Mouse (Mus musculus): ENCODE data around the gene Rhobtb3. TPM values are rescaled to one million over a fixed set of nuclear protein-coding genes. Genes with fewer than 3 reads are reported as not detected.
"Not testable (repeated sequence)": the region's sequence is repeated elsewhere in the genome, so short reads cannot be mapped to it uniquely, and the experiment has no call there.

Gene Rhobtb3
- polyA plus RNA-seq, 1 experiment from 2014 or later, result 32.5 TPM

DNA sequence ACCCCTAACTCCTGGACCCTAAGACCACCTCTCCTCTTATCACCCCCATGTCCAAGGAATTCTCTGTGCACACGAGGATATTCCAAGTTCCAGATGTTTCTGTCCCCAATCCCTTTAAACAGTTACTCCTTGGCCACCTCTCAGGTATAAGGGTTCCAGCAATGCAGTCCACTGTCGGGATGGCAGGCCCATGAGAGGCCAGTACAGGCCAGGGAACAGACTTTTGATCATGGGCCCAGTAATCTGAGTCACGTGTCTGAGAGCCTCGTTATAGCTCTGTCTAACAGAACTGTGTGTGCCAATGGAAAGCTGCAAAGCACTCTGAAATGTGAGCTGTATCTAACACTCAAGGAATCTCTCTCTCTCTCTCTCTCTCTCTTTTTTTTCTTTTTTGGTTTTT lies 29.6 kb downstream of the Rhobtb3 start:
- no peaks in the 10 kb centered on the region for H3K27me3 ChIP-seq
- no peak overlapping the region for H3K4me3 ChIP-seq
- no peaks in the 10 kb centered on the region for H3K4me1 ChIP-seq
- H3K9me3 ChIP-seq, result no peaks in the 10 kb centered on the region
- H3K9ac ChIP-seq, result no peak overlapping the region
- no peak for ATAC-seq (ENCODE audit: borderline replicate concordance, extremely low read depth, low FRiP score, low TSS enrichment)
- no peak overlapping the region for H3K27ac ChIP-seq
- H3K4me2 ChIP-seq, result no peak overlapping the region
- peaks cover 32% of the 10 kb centered on the region for H3K36me3 ChIP-seq
- 58% methylated on average over 4 of the region's 4 CpGs for WGBS

DNA sequence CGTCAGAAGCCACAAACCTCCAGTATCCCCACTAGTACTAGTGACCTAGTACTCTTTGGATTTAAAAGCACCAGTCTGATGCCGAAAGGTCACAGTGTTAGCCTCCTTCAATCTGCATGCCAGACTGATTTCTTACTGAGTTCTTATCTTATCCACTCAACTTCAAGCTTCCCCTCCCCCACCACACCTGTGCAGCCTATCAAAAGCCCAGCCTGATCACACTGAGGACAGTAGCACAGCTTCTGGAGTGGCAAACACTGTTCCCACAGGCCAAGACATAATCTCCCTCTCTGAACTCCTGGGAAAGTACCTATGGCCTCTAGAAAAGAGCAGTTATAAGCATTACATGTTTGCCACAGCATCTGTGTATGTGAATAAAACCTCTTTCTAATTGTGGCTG lies 35.5 kb downstream of the Rhobtb3 start:
- Histone ChIP-seq H3K27me3 (no peaks in the 10 kb centered on the region), H3K9ac (no peak overlapping the region), H3K4me2 (no peak overlapping the region), H3K27ac (no peak overlapping the region), H3K4me1 (no peaks in the 10 kb centered on the region), H3K4me3 (no peak overlapping the region), H3K36me3 (0 out of 2 replicates have a peak, but pooled peaks cover 11% of the 10 kb centered on the region), H3K9me3 (no peaks in the 10 kb centered on the region)
- ATAC-seq (ENCODE audit: borderline replicate concordance, extremely low read depth, low FRiP score, low TSS enrichment), result no peak
- WGBS, result 52% methylated on average over 2 of the region's 2 CpGs

DNA sequence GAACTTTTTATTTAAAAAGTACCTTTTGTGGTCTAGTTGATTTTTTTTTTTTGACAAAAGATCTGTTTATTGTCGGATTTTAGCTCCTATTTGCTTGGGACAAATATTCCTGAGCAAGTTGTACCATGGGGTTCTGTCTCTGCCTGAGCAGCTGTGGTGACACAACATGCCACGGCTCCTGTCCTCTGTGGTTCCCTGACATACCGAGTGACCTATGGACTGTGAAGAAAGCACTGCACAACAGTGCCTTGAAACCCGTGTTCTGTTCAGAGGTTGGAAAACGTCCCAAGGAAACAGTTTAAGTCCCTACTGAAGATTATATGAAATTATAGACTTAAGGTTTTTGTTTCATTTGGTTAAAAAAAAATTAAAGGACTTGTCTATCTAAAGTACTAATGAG lies 36.6 kb downstream of the Rhobtb3 start:
- no peak overlapping the region for H3K4me3 ChIP-seq
- no peaks in the 10 kb centered on the region for H3K9me3 ChIP-seq
- H3K4me1 ChIP-seq, result no peaks in the 10 kb centered on the region
- no peak overlapping the region for H3K9ac ChIP-seq
- ATAC-seq (ENCODE audit: borderline replicate concordance, extremely low read depth, low FRiP score, low TSS enrichment), result no peak
- 57% methylated on average over 5 of the region's 5 CpGs for WGBS
- H3K27me3 ChIP-seq, result no peaks in the 10 kb centered on the region
- no peak overlapping the region for H3K4me2 ChIP-seq
- 0 out of 2 replicates have a peak, but pooled peaks cover 18% of the 10 kb centered on the region for H3K36me3 ChIP-seq
- H3K27ac ChIP-seq, result no peak overlapping the region

DNA sequence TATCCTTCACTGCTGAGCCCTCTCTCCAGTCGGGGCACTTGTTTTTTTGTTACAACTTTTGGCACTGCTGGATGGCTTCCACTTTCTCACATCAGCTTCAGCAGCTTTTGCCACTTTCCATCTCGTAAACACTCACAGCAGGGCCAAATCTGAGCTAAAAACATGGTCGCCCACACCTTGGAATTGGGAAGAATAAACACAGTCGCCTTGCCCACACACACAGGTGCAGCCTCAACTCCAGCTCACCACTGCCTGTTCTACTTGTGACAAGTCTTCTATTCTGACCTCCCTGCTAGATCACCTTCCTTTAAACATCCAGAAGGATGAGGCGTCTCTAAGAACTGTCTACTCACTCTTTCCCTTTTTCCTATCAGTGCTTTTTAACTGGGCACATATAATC lies 39.1 kb downstream of the Rhobtb3 start:
- WGBS, result 71% methylated on average over 5 of the region's 5 CpGs
- no peak for ATAC-seq (ENCODE audit: borderline replicate concordance, extremely low read depth, low FRiP score, low TSS enrichment)
- Histone ChIP-seq H3K27ac (no peak overlapping the region), H3K9ac (no peak overlapping the region), H3K36me3 (peaks cover 20% of the 10 kb centered on the region; the same call in 1 of the 2 replicates), H3K9me3 (no peaks in the 10 kb centered on the region), H3K4me1 (no peaks in the 10 kb centered on the region), H3K4me3 (no peak overlapping the region), H3K27me3 (no peaks in the 10 kb centered on the region), H3K4me2 (no peak overlapping the region)

DNA sequence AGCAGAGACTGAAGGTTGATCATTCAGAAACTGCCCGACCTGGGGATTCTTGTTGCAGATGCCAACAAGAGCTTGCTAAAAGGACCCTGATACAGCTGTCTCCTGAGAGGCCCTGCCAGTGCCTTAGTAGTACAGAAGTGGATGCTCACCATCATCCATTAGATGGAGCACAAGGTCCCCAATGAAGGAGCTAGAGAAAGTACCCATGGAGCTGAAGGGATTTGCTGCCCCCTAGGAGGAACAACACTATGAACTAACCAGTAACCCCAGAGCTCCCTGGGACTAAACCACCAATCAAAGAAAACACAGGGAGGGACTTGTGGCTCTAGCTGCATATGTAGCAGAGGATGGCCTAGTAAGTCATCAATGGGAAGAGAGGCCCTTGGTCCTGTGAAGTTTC lies 42.8 kb downstream of the Rhobtb3 start:
- H3K36me3 ChIP-seq, result peaks cover 22% of the 10 kb centered on the region; the same call in 1 of the 2 replicates
- not testable (repeated sequence) for ATAC-seq (ENCODE audit: borderline replicate concordance, extremely low read depth, low FRiP score, low TSS enrichment)

DNA sequence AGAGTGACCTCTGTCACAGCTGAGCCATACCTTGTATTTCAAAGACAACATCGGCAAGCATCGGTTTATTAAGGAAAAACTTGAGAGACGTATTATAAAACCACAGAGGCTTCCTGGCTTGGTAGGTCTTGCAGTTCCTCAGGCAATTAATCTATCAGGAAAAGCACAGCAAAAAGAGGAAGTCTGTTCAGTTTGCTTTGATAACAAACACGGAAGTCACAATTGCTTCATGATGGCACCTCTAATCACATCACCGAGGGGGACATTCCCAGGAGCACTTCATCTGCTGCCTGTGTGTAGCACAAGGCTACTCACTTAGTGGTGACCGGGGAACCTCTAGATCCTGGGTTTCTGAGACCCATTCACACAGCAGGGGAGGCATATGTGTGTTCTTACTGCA lies 50.8 kb downstream of the Rhobtb3 start:
- WGBS, result 65% methylated on average over 6 of the region's 6 CpGs
- Histone ChIP-seq H3K4me1 (no peaks in the 10 kb centered on the region), H3K36me3 (peaks cover 16% of the 10 kb centered on the region), H3K9ac (no peak overlapping the region), H3K9me3 (no peaks in the 10 kb centered on the region), H3K4me2 (no peak overlapping the region), H3K27me3 (no peaks in the 10 kb centered on the region), H3K4me3 (no peak overlapping the region), H3K27ac (no peak overlapping the region)
- ATAC-seq (ENCODE audit: borderline replicate concordance, extremely low read depth, low FRiP score, low TSS enrichment), result no peak

More for the DNA sequence above, 42.8 kb downstream of the Rhobtb3 start:
- H3K4me3 ChIP-seq, H3K4me2 ChIP-seq, H3K9ac ChIP-seq, H3K4me1 ChIP-seq, H3K27ac ChIP-seq, H3K27me3 ChIP-seq, H3K9me3 ChIP-seq: not testable (repeated sequence)
- 93% methylated on average over 1 of the region's 1 CpGs for WGBS

DNA sequence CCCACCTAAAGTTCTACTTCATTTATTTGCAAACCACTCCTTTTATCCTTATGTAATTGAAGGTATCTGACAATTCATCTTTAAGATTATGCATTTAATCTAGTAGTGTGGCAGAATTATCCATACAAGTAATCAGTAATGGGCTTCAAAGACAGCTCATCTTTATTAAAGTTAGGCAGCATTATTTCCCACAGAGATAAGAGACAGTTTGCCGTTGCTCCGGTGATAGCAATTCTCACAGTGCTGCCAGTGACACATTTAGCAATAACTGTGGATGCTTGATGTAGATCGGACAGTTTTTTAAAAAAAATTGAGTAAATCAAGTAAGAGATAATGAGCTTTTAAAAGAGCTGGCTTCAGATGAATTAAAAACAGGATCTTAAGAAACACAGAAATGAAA lies 51.4 kb downstream of the Rhobtb3 start:
- Histone ChIP-seq H3K9me3 (no peaks in the 10 kb centered on the region), H3K4me1 (no peaks in the 10 kb centered on the region), H3K9ac (no peak overlapping the region), H3K27ac (no peak overlapping the region), H3K4me3 (no peak overlapping the region), H3K27me3 (no peaks in the 10 kb centered on the region), H3K36me3 (peaks cover 16% of the 10 kb centered on the region), H3K4me2 (no peak overlapping the region)
- WGBS, result 73% methylated on average over 3 of the region's 3 CpGs
- ATAC-seq (ENCODE audit: borderline replicate concordance, extremely low read depth, low FRiP score, low TSS enrichment), result no peak

DNA sequence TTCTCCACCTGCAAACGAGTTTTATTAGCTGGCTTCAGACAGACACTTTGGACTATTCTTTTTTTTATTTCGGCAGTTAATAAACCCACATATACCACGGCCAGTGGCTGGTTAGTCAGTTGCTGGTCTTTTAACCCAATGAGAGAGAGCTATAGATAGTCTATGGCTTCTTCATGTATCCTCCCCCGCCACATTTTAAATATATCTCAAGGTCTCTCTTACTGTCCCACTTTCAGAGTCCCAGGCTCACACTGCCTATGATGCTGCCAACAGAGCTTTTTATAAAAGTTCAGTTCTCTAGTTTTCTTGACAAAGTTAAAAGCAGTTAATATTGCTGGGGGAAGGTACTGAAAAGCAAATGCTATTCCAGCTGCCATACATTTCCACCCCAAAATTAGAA lies 51.9 kb downstream of the Rhobtb3 start:
- Histone ChIP-seq H3K27ac (no peak overlapping the region), H3K9ac (no peak overlapping the region), H3K4me1 (no peaks in the 10 kb centered on the region), H3K27me3 (no peaks in the 10 kb centered on the region), H3K4me3 (no peak overlapping the region), H3K36me3 (peaks cover 16% of the 10 kb centered on the region), H3K4me2 (no peak overlapping the region), H3K9me3 (no peaks in the 10 kb centered on the region)
- ATAC-seq (ENCODE audit: borderline replicate concordance, extremely low read depth, low FRiP score, low TSS enrichment), result no peak
- WGBS, result 92% methylated on average over 4 of the region's 4 CpGs

DNA sequence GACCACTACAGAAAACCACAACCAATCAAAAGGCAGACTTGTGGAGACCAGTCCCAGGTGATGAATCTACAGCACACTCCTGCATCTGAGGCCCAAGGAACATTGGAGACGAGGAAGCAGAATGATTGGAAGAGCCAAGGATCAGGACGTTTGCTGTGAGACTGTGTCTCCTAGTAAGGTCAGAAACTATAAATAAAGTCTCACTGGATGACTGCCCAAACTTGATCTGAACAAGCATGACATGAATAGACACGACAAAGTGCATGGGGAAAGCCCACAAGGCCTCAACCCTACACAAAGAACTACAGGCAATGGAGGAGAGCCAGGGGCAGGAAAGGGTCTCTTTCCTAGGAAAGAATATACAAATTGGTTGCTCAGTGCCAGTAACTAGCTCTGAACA lies 59.9 kb downstream of the Rhobtb3 start:
- Histone ChIP-seq H3K4me3 (no peak overlapping the region), H3K9me3 (no peaks in the 10 kb centered on the region; the same call in 1 of the 2 replicates), H3K9ac (no peak overlapping the region), H3K27ac (no peak overlapping the region), H3K4me1 (no peaks in the 10 kb centered on the region), H3K27me3 (no peaks in the 10 kb centered on the region), H3K36me3 (peaks cover 20% of the 10 kb centered on the region), H3K4me2 (no peak overlapping the region)
- no peak for ATAC-seq (ENCODE audit: borderline replicate concordance, extremely low read depth, low FRiP score, low TSS enrichment)
- 51% methylated on average over 3 of the region's 3 CpGs for WGBS

DNA sequence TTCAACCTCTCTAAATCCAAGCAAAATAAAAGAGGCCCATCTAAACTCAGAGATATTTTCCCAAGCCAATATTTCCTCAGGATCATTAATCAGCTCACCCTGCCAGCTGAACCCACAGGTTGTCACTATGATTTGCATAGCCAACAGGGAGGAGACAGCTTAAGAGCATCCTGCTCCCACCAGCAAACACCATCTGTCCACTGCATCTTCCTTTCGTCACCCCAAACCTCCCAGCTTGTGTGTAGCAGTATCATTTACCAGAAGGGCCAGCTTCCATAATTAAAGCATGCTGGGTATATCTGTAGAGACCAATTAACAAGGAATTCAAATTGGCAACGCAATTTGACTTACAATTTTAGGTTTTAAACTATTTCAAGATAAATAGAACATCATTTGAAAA lies 63.2 kb downstream of the Rhobtb3 start:
- no peak overlapping the region for H3K4me3 ChIP-seq
- 91% methylated on average over 2 of the region's 2 CpGs for WGBS

DNA sequence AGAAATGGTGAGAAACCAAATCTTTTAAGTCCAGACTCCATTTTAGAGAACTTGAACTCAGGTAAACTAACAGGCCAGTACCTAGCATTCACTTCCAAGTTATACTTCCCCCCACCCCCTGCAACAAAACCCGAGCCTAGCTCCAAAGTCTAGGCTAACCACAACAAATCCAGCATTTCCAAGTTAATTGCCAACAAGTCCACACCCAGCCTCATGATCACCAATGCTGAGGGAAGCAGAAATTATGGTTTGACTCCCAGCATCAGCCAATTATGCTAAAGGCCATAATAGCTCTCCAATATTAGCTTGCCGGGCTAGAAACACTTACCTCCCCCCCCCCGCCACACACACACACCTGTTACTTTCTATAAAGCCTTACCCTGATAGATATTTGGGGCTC lies 64.0 kb downstream of the Rhobtb3 start:
- H3K36me3 ChIP-seq, result peaks cover 15% of the 10 kb centered on the region
- H3K4me1 ChIP-seq, result no peaks in the 10 kb centered on the region
- H3K4me3 ChIP-seq, result no peak overlapping the region
- H3K9ac ChIP-seq, result no peak overlapping the region
- WGBS, result 79% methylated on average over 3 of the region's 3 CpGs
- no peaks in the 10 kb centered on the region for H3K9me3 ChIP-seq
- H3K4me2 ChIP-seq, result no peak overlapping the region
- no peak overlapping the region for H3K27ac ChIP-seq
- no peaks in the 10 kb centered on the region for H3K27me3 ChIP-seq
- no peak for ATAC-seq (ENCODE audit: borderline replicate concordance, extremely low read depth, low FRiP score, low TSS enrichment)

More for the DNA sequence above, 63.2 kb downstream of the Rhobtb3 start:
- no peak overlapping the region for H3K9ac ChIP-seq
- peaks cover 17% of the 10 kb centered on the region for H3K36me3 ChIP-seq
- H3K4me1 ChIP-seq, result no peaks in the 10 kb centered on the region
- H3K27ac ChIP-seq, result no peak overlapping the region
- ATAC-seq (ENCODE audit: borderline replicate concordance, extremely low read depth, low FRiP score, low TSS enrichment), result no peak
- no peaks in the 10 kb centered on the region for H3K9me3 ChIP-seq
- no peaks in the 10 kb centered on the region for H3K27me3 ChIP-seq
- H3K4me2 ChIP-seq, result no peak overlapping the region

DNA sequence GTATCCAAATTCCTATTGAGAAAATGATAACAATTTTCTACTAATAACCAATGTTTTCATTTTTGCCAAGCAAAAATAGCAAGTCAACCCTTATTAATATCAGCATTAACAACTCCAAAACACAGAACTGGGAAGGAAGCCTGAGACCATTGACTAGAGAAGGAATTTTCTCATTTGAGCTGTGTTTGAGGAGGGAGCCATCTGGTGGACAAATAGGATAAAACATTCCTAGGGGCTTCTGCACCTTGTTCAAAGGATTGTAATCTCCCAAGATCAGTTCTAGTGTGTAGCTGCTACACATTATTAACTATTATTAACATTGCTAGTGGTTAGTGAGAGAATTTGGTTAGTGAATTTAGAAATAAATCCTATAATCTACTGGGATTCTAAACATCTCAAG lies 65.8 kb downstream of the Rhobtb3 start:
- ATAC-seq (ENCODE audit: borderline replicate concordance, extremely low read depth, low FRiP score, low TSS enrichment), result no peak
- no peak overlapping the region for H3K9ac ChIP-seq
- H3K36me3 ChIP-seq, result peaks cover 24% of the 10 kb centered on the region; the same call in 1 of the 2 replicates

DNA sequence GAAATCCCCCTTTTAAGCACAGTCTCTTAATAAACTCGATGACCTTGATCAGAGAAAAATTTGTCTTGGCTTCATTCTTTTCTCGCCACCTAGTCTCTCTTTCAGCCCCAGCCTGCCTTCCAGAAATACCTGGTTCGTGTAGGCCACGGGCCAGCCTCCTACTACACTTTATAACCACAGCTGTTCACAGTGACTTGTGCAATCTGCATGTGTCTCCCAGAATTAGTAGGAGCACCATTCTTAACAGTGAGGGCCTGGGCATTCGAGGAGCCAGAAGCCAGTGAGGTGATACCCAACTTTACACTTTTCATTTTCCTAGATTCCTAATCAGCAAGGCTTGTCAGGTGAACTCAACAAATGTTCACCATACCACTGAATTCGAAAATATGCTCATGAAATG lies 67.1 kb downstream of the Rhobtb3 start:
- no peak for ATAC-seq (ENCODE audit: borderline replicate concordance, extremely low read depth, low FRiP score, low TSS enrichment)
- 83% methylated on average over 6 of the region's 6 CpGs for WGBS
- Histone ChIP-seq H3K27me3 (no peaks in the 10 kb centered on the region), H3K4me2 (no peak overlapping the region), H3K9me3 (no peaks in the 10 kb centered on the region), H3K9ac (no peak overlapping the region), H3K4me1 (no peaks in the 10 kb centered on the region), H3K36me3 (peaks cover 28% of the 10 kb centered on the region; the same call in 1 of the 2 replicates), H3K4me3 (no peak overlapping the region), H3K27ac (no peak overlapping the region)

More for the DNA sequence above, 65.8 kb downstream of the Rhobtb3 start:
- H3K4me2 ChIP-seq, result no peak overlapping the region
- H3K4me1 ChIP-seq, result no peaks in the 10 kb centered on the region
- no peak overlapping the region for H3K27ac ChIP-seq
- H3K4me3 ChIP-seq, result no peak overlapping the region
- H3K27me3 ChIP-seq, result no peaks in the 10 kb centered on the region
- H3K9me3 ChIP-seq, result no peaks in the 10 kb centered on the region
